ENCODE assay signal across 11 mouse cellular contexts in genomic region chr11:94441122-94441521, GRCm38 (mm10). TPM values are rescaled to one million over a fixed set of nuclear protein-coding genes. Genes with fewer than 3 reads are reported as not detected.
DNase-seq lines count a peak whose midpoint lies in the region; ATAC-seq lines count a peak whose summit lies in the region.
"Had no signal": no experiment of that assay in that cellular context is flagged by ENCODE, and none has a peak within 500 bp of the region (broad histone marks: within the 10 kb centered on the region; RNA-seq: fewer than 3 reads in every experiment).

No protein-coding gene starts in this region.

- H3K4me3 ChIP-seq in heart, embryonic 16.5 days (ENCODE audit: low read length) = no peak overlapping the region
- H3K4me3 ChIP-seq in forebrain, embryonic 15.5 days = no peak overlapping the region
- H3K4me3 ChIP-seq in hindbrain, embryonic 16.5 days (ENCODE audit: low read length) = no peak overlapping the region
- no peak overlapping the region for H3K4me3 ChIP-seq in neural tube, embryonic 13.5 days
- H3K4me3 ChIP-seq: myocyte had no signal

- H3K4me1 ChIP-seq in heart, embryonic 16.5 days (ENCODE audit: control insufficient read depth, insufficient read depth, low read length) = peaks cover 11% of the 10 kb centered on the region
- H3K4me1 ChIP-seq in forebrain, embryonic 15.5 days = peaks cover 30% of the 10 kb centered on the region
- H3K4me1 ChIP-seq in hindbrain, embryonic 16.5 days (ENCODE audit: control insufficient read depth, insufficient read depth, low read depth, low read length) = peaks cover 36% of the 10 kb centered on the region
- peaks cover 67% of the 10 kb centered on the region for H3K4me1 ChIP-seq in neural tube, embryonic 13.5 days (replicated peaks)

- no peaks in the 10 kb centered on the region for H3K9me3 ChIP-seq in heart, embryonic 16.5 days (replicated peaks; ENCODE audit: control insufficient read depth, low read length)
- H3K9me3 ChIP-seq in forebrain, embryonic 15.5 days = no peaks in the 10 kb centered on the region
- H3K9me3 ChIP-seq in hindbrain, embryonic 16.5 days (ENCODE audit: control insufficient read depth, low read length) = no peaks in the 10 kb centered on the region
- H3K9me3 ChIP-seq in neural tube, embryonic 13.5 days = no peaks in the 10 kb centered on the region

- 38% methylated on average over 7 of the region's 7 CpGs for WGBS in heart, embryonic 16.5 days
- WGBS in forebrain, embryonic 15.5 days = 29% methylated on average over 7 of the region's 7 CpGs
- WGBS in hindbrain, embryonic 16.5 days = 24% methylated on average over 7 of the region's 7 CpGs
- WGBS in neural tube, embryonic 13.5 days = 44% methylated on average over 7 of the region's 7 CpGs

- H3K36me3 ChIP-seq in heart, embryonic 16.5 days (ENCODE audit: control insufficient read depth, insufficient read depth) = no peaks in the 10 kb centered on the region
- no peaks in the 10 kb centered on the region for H3K36me3 ChIP-seq in forebrain, embryonic 15.5 days
- H3K36me3 ChIP-seq in hindbrain, embryonic 16.5 days (ENCODE audit: control insufficient read depth, insufficient read depth, low read length) = peaks cover 10% of the 10 kb centered on the region
- H3K36me3 ChIP-seq in neural tube, embryonic 13.5 days = peaks cover 25% of the 10 kb centered on the region

- no peak for DNase-seq in heart, postnatal 14 days
- no peak for DNase-seq in thymus, postnatal 10 days (ENCODE audit: low spot score in 2 of 2)
- DNase-seq: cerebellum, postnatal 25 days; kidney, postnatal 10 days; lung, adult 18-20 months had no signal

- no peak overlapping the region; the same call in 1 of the 2 replicates for H3K9ac ChIP-seq in heart, embryonic 16.5 days (ENCODE audit: low read length)
- no peak overlapping the region for H3K9ac ChIP-seq in forebrain, embryonic 15.5 days (replicated peaks)
- H3K9ac ChIP-seq in hindbrain, embryonic 16.5 days (ENCODE audit: low read depth, low read length) = peak overlapping the region; percentile 10; the same call in 1 of the 2 replicates
- H3K9ac ChIP-seq in neural tube, embryonic 13.5 days = no peak overlapping the region

- ATAC-seq in heart, embryonic 16.5 days (replicated peaks; ENCODE audit: extremely low read depth, insufficient read depth, low FRiP score) = peak; percentile 30; the same call in 1 of the 2 replicates
- ATAC-seq in forebrain, embryonic 15.5 days (replicated peaks) = 0 out of 2 replicates have a peak, but pooled peaks have one; percentile 33
- peak; percentile 57; the same call in 1 of the 2 replicates for ATAC-seq in hindbrain, embryonic 16.5 days
- no peak for ATAC-seq in neural tube, embryonic 13.5 days (ENCODE audit: low read depth)
- ATAC-seq in megakaryocyte, adult 5-6 weeks (ENCODE audit: poor library complexity, severe bottlenecking) = no peak

- intact Hi-C loops in heart, postnatal 14 days (cut with DNase I) = no loop called here

- H3K27me3 ChIP-seq in heart, embryonic 16.5 days (ENCODE audit: control insufficient read depth, insufficient read depth, low read length) = peaks cover 3% of the 10 kb centered on the region
- no peaks in the 10 kb centered on the region for H3K27me3 ChIP-seq in forebrain, embryonic 15.5 days
- no peaks in the 10 kb centered on the region for H3K27me3 ChIP-seq in hindbrain, embryonic 16.5 days (replicated peaks; ENCODE audit: control insufficient read depth, insufficient read depth, low read length)
- H3K27me3 ChIP-seq in neural tube, embryonic 13.5 days = no peaks in the 10 kb centered on the region; the same call in 1 of the 2 replicates

- 0 out of 2 replicates have a peak overlapping the region, but pooled peaks have one; percentile 37 for H3K27ac ChIP-seq in heart, embryonic 16.5 days (ENCODE audit: low read length)
- H3K27ac ChIP-seq in forebrain, embryonic 15.5 days (replicated peaks) = peak overlapping the region; percentile 2; the same call in 1 of the 2 replicates
- H3K27ac ChIP-seq in hindbrain, embryonic 16.5 days (ENCODE audit: low read depth, low read length) = peak overlapping the region; percentile 55
- H3K27ac ChIP-seq in neural tube, embryonic 13.5 days (replicated peaks) = peak overlapping the region; percentile 65

- no peak overlapping the region for H3K4me2 ChIP-seq in heart, embryonic 16.5 days (ENCODE audit: low read depth, low read length)
- no peak overlapping the region for H3K4me2 ChIP-seq in forebrain, embryonic 15.5 days (replicated peaks)
- no peak overlapping the region for H3K4me2 ChIP-seq in hindbrain, embryonic 16.5 days (ENCODE audit: low read length)
- no peak overlapping the region for H3K4me2 ChIP-seq in neural tube, embryonic 13.5 days

RNA-seq across cellular contexts. Expression of gene Cacna1g, which starts 32.9 kb away (rescaled TPM):
- 5.8 and 7.6 TPM in 2 replicates for polyA plus RNA-seq in heart, embryonic 16.5 days (2015; fragmentation: Nextera tagmentation; extraction: Ambion mirVana)
- 10 to 100 TPM; 27.6 to 28.8 TPM for total RNA-seq in heart, postnatal 14 days (2021)
- 6.8 and 9.2 TPM in 2 replicates for polyA plus RNA-seq in forebrain, embryonic 15.5 days (2015; fragmentation: Nextera tagmentation; extraction: Ambion mirVana)
- 15.1 and 20.5 TPM in 2 replicates for polyA plus RNA-seq in hindbrain, embryonic 16.5 days (2015; fragmentation: Nextera tagmentation; extraction: Ambion mirVana)
- 8.9 and 9.3 TPM in 2 replicates for polyA plus RNA-seq in neural tube, embryonic 13.5 days (2015; fragmentation: Nextera tagmentation; extraction: Ambion mirVana)
- total RNA-seq in megakaryocyte, adult 5-6 weeks (2015) = 0.96 and 0.98 TPM in 2 replicates
- 0.16 TPM in 1 of 2 replicates, not detected in the other for total RNA-seq in megakaryocyte, adult 5-6 weeks (2017)

RNA-seq across cellular contexts. Expression of gene Spata20, which starts 44.9 kb away (rescaled TPM):
- polyA plus RNA-seq in heart, embryonic 16.5 days (2015; fragmentation: Nextera tagmentation; extraction: Ambion mirVana) = 0.08 and 0.25 TPM in 2 replicates
- 1 to 10 TPM in 1 of 2 experiments, under 1 TPM in 1; 0.54 to 1.1 TPM for total RNA-seq in heart, postnatal 14 days (2021)
- 0.38 and 0.86 TPM in 2 replicates for polyA plus RNA-seq in forebrain, embryonic 15.5 days (2015; fragmentation: Nextera tagmentation; extraction: Ambion mirVana)
- polyA plus RNA-seq in hindbrain, embryonic 16.5 days (2015; fragmentation: Nextera tagmentation; extraction: Ambion mirVana) = 0.64 and 0.81 TPM in 2 replicates
- polyA plus RNA-seq in neural tube, embryonic 13.5 days (2015; fragmentation: Nextera tagmentation; extraction: Ambion mirVana) = 0.28 TPM in 1 of 2 replicates, not detected in the other
- total RNA-seq in megakaryocyte, adult 5-6 weeks (2015) = not detected in 2 replicates
- total RNA-seq in megakaryocyte, adult 5-6 weeks (2017) = not detected in 2 replicates
- polyA plus RNA-seq: myocyte had no signal

RNA-seq across cellular contexts. Expression of gene Abcc3, which starts 48.3 kb away (rescaled TPM):
- 1.1 and 1.3 TPM in 2 replicates for polyA plus RNA-seq in heart, embryonic 16.5 days (2015; fragmentation: Nextera tagmentation; extraction: Ambion mirVana)
- total RNA-seq in heart, postnatal 14 days (2021) = 1 to 10 TPM; 2.6 to 3.3 TPM
- 0.60 and 0.66 TPM in 2 replicates for polyA plus RNA-seq in forebrain, embryonic 15.5 days (2015; fragmentation: Nextera tagmentation; extraction: Ambion mirVana)
- 0.91 and 1.3 TPM in 2 replicates for polyA plus RNA-seq in hindbrain, embryonic 16.5 days (2015; fragmentation: Nextera tagmentation; extraction: Ambion mirVana)
- polyA plus RNA-seq in neural tube, embryonic 13.5 days (2015; fragmentation: Nextera tagmentation; extraction: Ambion mirVana) = 0.68 and 1.0 TPM in 2 replicates
- 1.1 and 1.8 TPM in 2 replicates for total RNA-seq in megakaryocyte, adult 5-6 weeks (2015)
- 1.4 and 1.8 TPM in 2 replicates for total RNA-seq in megakaryocyte, adult 5-6 weeks (2017)
- polyA plus RNA-seq: myocyte had no signal

RNA-seq across cellular contexts. Expression of gene Epn3, which starts 58.7 kb away (rescaled TPM):
- 13.6 and 17.9 TPM in 2 replicates for polyA plus RNA-seq in heart, embryonic 16.5 days (2015; fragmentation: Nextera tagmentation; extraction: Ambion mirVana)
- 10 to 100 TPM; 19.9 to 24.0 TPM for total RNA-seq in heart, postnatal 14 days (2021)
- polyA plus RNA-seq in forebrain, embryonic 15.5 days (2015; fragmentation: Nextera tagmentation; extraction: Ambion mirVana) = 0.66 and 0.75 TPM in 2 replicates
- polyA plus RNA-seq in hindbrain, embryonic 16.5 days (2015; fragmentation: Nextera tagmentation; extraction: Ambion mirVana) = 2.8 and 3.0 TPM in 2 replicates
- polyA plus RNA-seq in neural tube, embryonic 13.5 days (2015; fragmentation: Nextera tagmentation; extraction: Ambion mirVana) = 0.24 and 0.51 TPM in 2 replicates
- not detected in 2 replicates for total RNA-seq in megakaryocyte, adult 5-6 weeks (2015)
- total RNA-seq in megakaryocyte, adult 5-6 weeks (2017) = not detected in 2 replicates

Comparison
In these comparisons a context has a peak if more than half of its experiments do, and no peak if none do; other contexts are left out.
1. ATAC-seq: peak in heart, embryonic 16.5 days (single experiment), forebrain, embryonic 15.5 days (single experiment) and hindbrain, embryonic 16.5 days (single experiment); none in neural tube, embryonic 13.5 days (single experiment) and megakaryocyte, adult 5-6 weeks (single experiment).
2. H3K27ac ChIP-seq: peak in every context shown above with its lines; median percentile 65 in neural tube, embryonic 13.5 days; 55 in hindbrain, embryonic 16.5 days; 37 in heart, embryonic 16.5 days; 2 in forebrain, embryonic 15.5 days.